Comparison of ENCODE assay signal across 31 mouse cellular contexts in the genomic region with DNA sequence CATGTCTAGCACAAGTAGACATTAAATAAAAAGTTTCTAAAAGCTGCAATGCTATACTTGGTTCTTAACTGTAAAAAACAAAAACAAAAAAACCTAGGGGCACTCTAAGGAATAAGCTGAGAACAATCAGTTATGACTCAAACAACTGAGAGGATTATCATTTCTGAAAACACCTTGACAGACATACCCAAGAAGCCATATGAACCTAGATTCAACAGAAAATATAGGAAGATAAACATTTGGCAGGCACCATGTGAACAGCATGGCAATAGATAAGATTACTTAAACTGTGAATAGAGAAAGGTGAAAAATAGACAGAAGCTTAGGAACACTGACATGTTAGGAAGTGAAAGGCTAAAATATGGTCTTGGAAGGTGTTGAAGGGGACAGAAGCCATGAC.
DNase-seq lines count a peak whose midpoint lies in the region; ATAC-seq and TF ChIP-seq lines count a peak whose summit lies in the region.
"Had no signal": no experiment of that assay in that cellular context is flagged by ENCODE, and none has a peak within 500 bp of the region (broad histone marks: within the 10 kb centered on the region; RNA-seq: fewer than 3 reads in every experiment).

No protein-coding gene starts in this region.

- no peak for TF ChIP-seq POLR2A in MEL (IDR thresholded peaks at IDR 0.05; ENCODE audit: control insufficient read depth in 1 of 2, insufficient read depth in 1 of 2, low read depth in 1 of 2, low read length in 2 of 2, poor library complexity in 1 of 2)

- no peaks in the 10 kb centered on the region for H3K36me3 ChIP-seq in MEL (ENCODE audit: control insufficient read depth in 1 of 2, insufficient read depth in 2 of 2, low read length in 2 of 2)
- no peaks in the 10 kb centered on the region for H3K36me3 ChIP-seq in liver, embryonic 14.5 days (replicated peaks; ENCODE audit: control insufficient read depth, insufficient read depth, low read depth)
- H3K36me3 ChIP-seq: embryonic facial prominence, embryonic 10.5 days; embryonic facial prominence, embryonic 13.5 days; G1E had no signal

- peak in 1 of 2 experiments; percentile 54; a peak in 1 of 4 replicates for TF ChIP-seq EP300 in MEL (IDR thresholded peaks at IDR 0.05; ENCODE audit: low read depth in 1 of 2, low read length in 2 of 2)
- peak; percentile 80 for TF ChIP-seq EP300 in liver, embryonic 14.5 days (IDR thresholded peaks at IDR 0.05; ENCODE audit: low read depth)

- no peak overlapping the region for H3K4me3 ChIP-seq in MEL (ENCODE audit: control insufficient read depth in 1 of 2, insufficient read depth in 1 of 2, low read depth in 2 of 2, low read length in 2 of 2)
- no peak overlapping the region for H3K4me3 ChIP-seq in liver, embryonic 14.5 days (ENCODE audit: insufficient read depth in 1 of 2, low read depth in 2 of 2, low read length in 2 of 2)
- H3K4me3 ChIP-seq: embryonic facial prominence, embryonic 10.5 days; embryonic facial prominence, embryonic 13.5 days; erythroblast, embryonic 14.5 days; forebrain, embryonic 13.5 days; heart, adult 2 months; heart, embryonic 10.5 days; heart, embryonic 13.5 days had no signal

- TF ChIP-seq CTCF in MEL (IDR thresholded peaks at IDR 0.05 in 2 of 3, conservative IDR thresholded peaks at IDR 0.05 in 1 of 3; ENCODE audit: control insufficient read depth in 1 of 3, insufficient read depth in 1 of 3, low read depth in 2 of 3, low read length in 3 of 3, poor library complexity in 1 of 3, severe bottlenecking in 1 of 3): no peak
- no peak for TF ChIP-seq CTCF in liver, embryonic 14.5 days (IDR thresholded peaks at IDR 0.05; ENCODE audit: low read depth)

- no peak overlapping the region for H3K9ac ChIP-seq in MEL (ENCODE audit: control insufficient read depth, low read depth, low read length, poor library complexity, severe bottlenecking)
- no peak overlapping the region for H3K9ac ChIP-seq in liver, embryonic 14.5 days (replicated peaks)
- H3K9ac ChIP-seq: embryonic facial prominence, embryonic 13.5 days; forebrain, embryonic 13.5 days; heart, embryonic 13.5 days; hindbrain, embryonic 14.5 days had no signal

- no peak overlapping the region for H3K4me2 ChIP-seq in liver, embryonic 14.5 days (ENCODE audit: low read depth)
- H3K4me2 ChIP-seq: embryonic facial prominence, embryonic 13.5 days; forebrain, embryonic 13.5 days; heart, embryonic 13.5 days; hindbrain, embryonic 14.5 days had no signal

- no peak for TF ChIP-seq RAD21 in MEL (IDR thresholded peaks at IDR 0.05; ENCODE audit: low read depth, low read length)

- peaks cover 15 to 20% of the 10 kb centered on the region in 2 experiments for H3K27me3 ChIP-seq in MEL (ENCODE audit: control insufficient read depth in 1 of 2, insufficient read depth in 2 of 2, low read length in 2 of 2)
- H3K27me3 ChIP-seq in liver, embryonic 14.5 days (ENCODE audit: control insufficient read depth, insufficient read depth, low read length): no peaks in the 10 kb centered on the region
- H3K27me3 ChIP-seq: CH12.LX; embryonic facial prominence, embryonic 13.5 days; forebrain, embryonic 13.5 days; heart, embryonic 13.5 days had no signal

- peak; percentile 7 for DNase-seq in MEL (ENCODE audit: low read depth, low spot score)
- no peak for DNase-seq in liver, embryonic 14.5 days (ENCODE audit: low read depth in 3 of 3, low spot score in 3 of 3)
- DNase-seq in cerebellum, adult 11 months: no peak
- no peak for DNase-seq in layer of hippocampus, postnatal 36 days
- DNase-seq in T-cell, adult 2 months (ENCODE audit: low spot score): no peak
- DNase-seq: adrenal gland, adult 8-10 months; adrenal gland, postnatal 25 days; B cell, adult 2 months; cerebellum, adult 2 months; cerebellum, adult 9-11 months; cerebellum, postnatal 25 days; embryo, embryonic 11 days; gastrocnemius, postnatal 10 days; gastrocnemius, postnatal 36 days; heart, adult 2 months; heart, postnatal 14 days; heart, postnatal 4 days had no signal

- no peaks in the 10 kb centered on the region for H3K9me3 ChIP-seq in MEL (replicated peaks; ENCODE audit: insufficient read depth, low read length)
- no peaks in the 10 kb centered on the region for H3K9me3 ChIP-seq in liver, embryonic 14.5 days (ENCODE audit: control insufficient read depth, low read length)
- H3K9me3 ChIP-seq: embryonic facial prominence, embryonic 10.5 days; embryonic facial prominence, embryonic 13.5 days; forebrain, embryonic 13.5 days; G1E; heart, embryonic 10.5 days; heart, embryonic 13.5 days had no signal

- no peak overlapping the region for H3K27ac ChIP-seq in MEL (ENCODE audit: control insufficient read depth, low read depth, low read length)
- H3K27ac ChIP-seq in liver, embryonic 14.5 days: no peak overlapping the region
- H3K27ac ChIP-seq: embryonic facial prominence, embryonic 10.5 days; embryonic facial prominence, embryonic 13.5 days; forebrain, embryonic 13.5 days; heart, adult 2 months; heart, embryonic 10.5 days; heart, embryonic 13.5 days; hindbrain, embryonic 14.5 days; hindbrain, postnatal 0 days had no signal

- no peaks in the 10 kb centered on the region for H3K4me1 ChIP-seq in MEL (ENCODE audit: control insufficient read depth in 1 of 2, insufficient read depth in 2 of 2, low read length in 2 of 2)
- peaks cover 4 to 7% of the 10 kb centered on the region in 2 experiments; a peak in 3 of 4 replicates for H3K4me1 ChIP-seq in liver, embryonic 14.5 days (replicated peaks; ENCODE audit: control insufficient read depth in 2 of 2, insufficient read depth in 2 of 2, low read length in 1 of 2)
- H3K4me1 ChIP-seq: embryonic facial prominence, embryonic 10.5 days; embryonic facial prominence, embryonic 13.5 days; forebrain, embryonic 13.5 days; heart, embryonic 10.5 days; heart, embryonic 13.5 days had no signal

- peak; percentile 45; the same call in 1 of the 2 replicates for ATAC-seq in common myeloid progenitor, adult 5-6 weeks (replicated peaks; ENCODE audit: low read depth, poor library complexity, severe bottlenecking)
- ATAC-seq in liver, embryonic 14.5 days (ENCODE audit: insufficient read depth): peak; percentile 60; the same call in 1 of the 2 replicates
- peak; percentile 87 for ATAC-seq in megakaryocyte progenitor cell, adult 5-6 weeks (replicated peaks; ENCODE audit: poor library complexity)
- ATAC-seq: activated CD4-positive, CD25-positive, alpha-beta regulatory T cell, adult 4 months; forebrain, embryonic 13.5 days; forebrain, embryonic 16.5 days; hindbrain, postnatal 0 days had no signal

- no peaks in the 10 kb centered on the region for H3K79me2 ChIP-seq in MEL (ENCODE audit: control insufficient read depth, insufficient read depth, low read length, poor library complexity)

TF ChIP-seq in MEL, 35 proteins besides CTCF, POLR2A, EP300 and RAD21:
- no peak for TF ChIP-seq E2F4 (IDR thresholded peaks at IDR 0.05; ENCODE audit: borderline replicate concordance, low read depth, low read length)
- TF ChIP-seq ZNF384 (IDR thresholded peaks at IDR 0.05; ENCODE audit: low read depth, low read length): no peak
- no peak for TF ChIP-seq MYB (IDR thresholded peaks at IDR 0.05; ENCODE audit: low read depth, low read length)
- peak; percentile 32; the same call in 1 of the 2 replicates for TF ChIP-seq GATA1 (IDR thresholded peaks at IDR 0.05; ENCODE audit: low read depth, low read length)
- TF ChIP-seq USF1 (IDR thresholded peaks at IDR 0.05; ENCODE audit: low read depth, low read length): no peak
